Mouse (Mus musculus) olfactory bulb, adult 2 months (tissue): ENCODE data around the gene Pdlim7. TPM values are rescaled to one million over a fixed set of nuclear protein-coding genes. Genes with fewer than 3 reads are reported as not detected.

Experiments used
- H3K27ac ChIP-seq: fragments of 200-500 bp; 2 replicates; pipeline ENCODE4 v1.5.1; 2012; ENCODE audit warnings: low read depth, low read length; ENCODE audit not compliant: insufficient read depth
- H3K4me1 ChIP-seq: fragments of 200-500 bp; 2 replicates; pipeline ENCODE4 v1.6.1; 2012; ENCODE audit warnings: low read length; ENCODE audit not compliant: control insufficient read depth, insufficient read depth
- H3K4me3 ChIP-seq: fragments of 200-500 bp; 2 replicates; pipeline ENCODE4 v1.5.1; 2012; ENCODE audit warnings: mild to moderate bottlenecking, low read depth, low read length, moderate library complexity; ENCODE audit not compliant: insufficient read depth
- CTCF ChIP-seq: fragments of 200-500 bp; IDR thresholded peaks from 2 replicates; pipeline ENCODE4 v1.5.1; 2012; ENCODE audit warnings: low read depth, mild to moderate bottlenecking, low read length, moderate library complexity; ENCODE audit not compliant: insufficient read depth
- POLR2A ChIP-seq: fragments of 200-500 bp; IDR thresholded peaks from 2 replicates; pipeline ENCODE4 v1.6.1; 2012; ENCODE audit warnings: mild to moderate bottlenecking, low read depth, low read length, moderate library complexity; ENCODE audit not compliant: insufficient read depth
- WGBS: fragments of 180-500 bp; shearing (Covaris S2); methylation state at CpG from one replicate; pipeline ENCODE4 v1.1.7; 2018; 5-methylcytosine and 5-hydroxymethylcytosine counted together
- polyA plus RNA-seq: library from polyadenylated mRNA; stranded (reverse); fragments of >200 nt; gene quantifications from 2 replicates; pipeline ENCODE4 v1.2.4, GENCODE M21; 2012; ENCODE audit warnings: low replicate concordance; ENCODE audit not compliant: missing spikeins, insufficient read depth, insufficient read length

Gene Pdlim7
- polyA plus RNA-seq, 1 experiment: not detected

GRCm38 (mm10) chr13:55474621-55475069 is 38.8 kb downstream of the Pdlim7 start:
- H3K27ac ChIP-seq: 0 out of 2 replicates have a peak overlapping the region, but pooled peaks have one; percentile 12
- TF ChIP-seq CTCF: no peak
- TF ChIP-seq POLR2A: no peak
- 28% methylated on average over 5 of the region's 5 CpGs for WGBS
- no peak overlapping the region for H3K4me3 ChIP-seq
- H3K4me1 ChIP-seq: peaks cover 51% of the 10 kb centered on the region

GRCm38 (mm10) chr13:55473961-55474360 is 39.5 kb downstream of the Pdlim7 start:
- WGBS: 32% methylated on average over 11 of the region's 11 CpGs
- Histone ChIP-seq H3K27ac (peak overlapping the region; percentile 8; the same call in 1 of the 2 replicates), H3K4me1 (peaks cover 58% of the 10 kb centered on the region), H3K4me3 (no peak overlapping the region)
- TF ChIP-seq CTCF: no peak
- no peak for TF ChIP-seq POLR2A

- peak overlapping the region; percentile 50; the same call in 1 of the 2 replicates for H3K4me3 ChIP-seq
- TF ChIP-seq CTCF: no peak
- no peak for TF ChIP-seq POLR2A
- WGBS: 35% methylated on average over 18 of the region's 18 CpGs
- peaks cover 63% of the 10 kb centered on the region for H3K4me1 ChIP-seq
- H3K27ac ChIP-seq: no peak overlapping the region
Measured at GRCm38 (mm10) chr13:55473076-55473831, 40.2 kb downstream of the Pdlim7 start.

- 2% methylated on average over 103 of the region's 103 CpGs for WGBS
- H3K27ac ChIP-seq: peak overlapping the region; percentile 41
- TF ChIP-seq CTCF (no peak; the same call in 1 of the 2 replicates), POLR2A (0 out of 2 replicates have a peak, but pooled peaks have one; percentile 36)
- H3K4me3 ChIP-seq: peak overlapping the region; percentile 50
- H3K4me1 ChIP-seq: peaks cover 65% of the 10 kb centered on the region
Measured at GRCm38 (mm10) chr13:55472132-55473022, 41.1 kb downstream of the Pdlim7 start.

GRCm38 (mm10) chr13:55471819-55472131 is 41.7 kb downstream of the Pdlim7 start:
- under 1% methylated on average over 31 of the region's 31 CpGs for WGBS
- Histone ChIP-seq H3K4me1 (peaks cover 70% of the 10 kb centered on the region), H3K27ac (peak overlapping the region; percentile 41), H3K4me3 (peak overlapping the region; percentile 50)
- TF ChIP-seq CTCF (no peak), POLR2A (no peak)

- H3K27ac ChIP-seq: peak overlapping the region; percentile 50
- TF ChIP-seq CTCF (peak; percentile 98), POLR2A (no peak)
- WGBS: under 1% methylated on average over 54 of the region's 54 CpGs
- H3K4me1 ChIP-seq: peaks cover 73% of the 10 kb centered on the region
- H3K4me3 ChIP-seq: peak overlapping the region; percentile 50
Measured at GRCm38 (mm10) chr13:55471156-55471818, 42.2 kb downstream of the Pdlim7 start.

- no peak overlapping the region for H3K4me3 ChIP-seq
- TF ChIP-seq POLR2A (no peak), CTCF (no peak)
- peak overlapping the region; percentile 36; the same call in 1 of the 2 replicates for H3K27ac ChIP-seq
- 16% methylated on average over 9 of the region's 9 CpGs for WGBS
- peaks cover 79% of the 10 kb centered on the region for H3K4me1 ChIP-seq
Measured at GRCm38 (mm10) chr13:55470372-55470771, 43.1 kb downstream of the Pdlim7 start.

GRCm38 (mm10) chr13:55468851-55469560 is 44.5 kb downstream of the Pdlim7 start:
- peaks cover 71% of the 10 kb centered on the region for H3K4me1 ChIP-seq
- WGBS: 26% methylated on average over 13 of the region's 13 CpGs
- no peak overlapping the region for H3K27ac ChIP-seq
- H3K4me3 ChIP-seq: no peak overlapping the region
- TF ChIP-seq CTCF: no peak
- TF ChIP-seq POLR2A: no peak
